Mouse (Mus musculus): ENCODE measurements around the gene Zfp831. TPM values are rescaled to one million over a fixed set of nuclear protein-coding genes. Genes with fewer than 3 reads are reported as not detected.

Gene Zfp831
- polyA plus RNA-seq, 1 experiment = 0.34 TPM

- no peak overlapping the region for H3K4me3 ChIP-seq (ENCODE audit: insufficient read depth, low read depth, low read length)
- no peaks in the 10 kb centered on the region for H3K4me1 ChIP-seq (ENCODE audit: control insufficient read depth, insufficient read depth, low read length)
- no peak overlapping the region for H3K27ac ChIP-seq (ENCODE audit: insufficient read depth, low read depth, low read length)
- H3K36me3 ChIP-seq (ENCODE audit: control insufficient read depth, insufficient read depth, low read length) = no peaks in the 10 kb centered on the region
- DNase-seq = no peak
- no peak for TF ChIP-seq POLR2A (IDR thresholded peaks at IDR 0.05; ENCODE audit: low read depth, low read length)
- no peak for TF ChIP-seq CTCF (conservative IDR thresholded peaks at IDR 0.05; ENCODE audit: insufficient read depth, insufficient read length, low read depth, low read length)
- WGBS = 85% methylated on average over 8 of the region's 8 CpGs
- no peaks in the 10 kb centered on the region for H3K27me3 ChIP-seq (replicated peaks; ENCODE audit: control insufficient read depth, insufficient read depth, low read length)
Observed at GRCm38 (mm10) chr2:174701351-174701750, 58.0 kb downstream of the Zfp831 start.

GRCm38 (mm10) chr2:174707101-174707500, 63.8 kb downstream of the Zfp831 start:
- H3K4me3 ChIP-seq (ENCODE audit: insufficient read depth, low read depth, low read length) = no peak overlapping the region
- no peak for DNase-seq
- TF ChIP-seq POLR2A (IDR thresholded peaks at IDR 0.05; ENCODE audit: low read depth, low read length) (no peak), CTCF (conservative IDR thresholded peaks at IDR 0.05; ENCODE audit: insufficient read depth, insufficient read length, low read depth, low read length) (no peak)
- H3K27me3 ChIP-seq (replicated peaks; ENCODE audit: control insufficient read depth, insufficient read depth, low read length) = no peaks in the 10 kb centered on the region
- H3K27ac ChIP-seq (ENCODE audit: insufficient read depth, low read depth, low read length) = no peak overlapping the region
- no peaks in the 10 kb centered on the region for H3K36me3 ChIP-seq (ENCODE audit: control insufficient read depth, insufficient read depth, low read length)
- H3K4me1 ChIP-seq (ENCODE audit: control insufficient read depth, insufficient read depth, low read length) = no peaks in the 10 kb centered on the region
- WGBS = 86% methylated on average over 16 of the region's 16 CpGs

- 69% methylated on average over 4 of the region's 4 CpGs for WGBS
- Histone ChIP-seq H3K27ac (ENCODE audit: insufficient read depth, low read depth, low read length) (no peak overlapping the region), H3K4me3 (ENCODE audit: insufficient read depth, low read depth, low read length) (no peak overlapping the region), H3K27me3 (replicated peaks; ENCODE audit: control insufficient read depth, insufficient read depth, low read length) (no peaks in the 10 kb centered on the region), H3K4me1 (ENCODE audit: control insufficient read depth, insufficient read depth, low read length) (no peaks in the 10 kb centered on the region), H3K36me3 (ENCODE audit: control insufficient read depth, insufficient read depth, low read length) (no peaks in the 10 kb centered on the region)
- TF ChIP-seq POLR2A (IDR thresholded peaks at IDR 0.05; ENCODE audit: low read depth, low read length) (no peak), CTCF (conservative IDR thresholded peaks at IDR 0.05; ENCODE audit: insufficient read depth, insufficient read length, low read depth, low read length) (no peak)
- no peak for DNase-seq
Observed at GRCm38 (mm10) chr2:174708587-174708986, 65.3 kb downstream of the Zfp831 start.

- DNase-seq = no peak
- Histone ChIP-seq H3K4me3 (ENCODE audit: insufficient read depth, low read depth, low read length) (no peak overlapping the region), H3K36me3 (ENCODE audit: control insufficient read depth, insufficient read depth, low read length) (no peaks in the 10 kb centered on the region), H3K4me1 (ENCODE audit: control insufficient read depth, insufficient read depth, low read length) (no peaks in the 10 kb centered on the region), H3K27ac (ENCODE audit: insufficient read depth, low read depth, low read length) (no peak overlapping the region), H3K27me3 (replicated peaks; ENCODE audit: control insufficient read depth, insufficient read depth, low read length) (no peaks in the 10 kb centered on the region)
- WGBS = 49% methylated on average over 3 of the region's 3 CpGs
- TF ChIP-seq CTCF (conservative IDR thresholded peaks at IDR 0.05; ENCODE audit: insufficient read depth, insufficient read length, low read depth, low read length) = no peak
- TF ChIP-seq POLR2A (IDR thresholded peaks at IDR 0.05; ENCODE audit: low read depth, low read length) = no peak
Observed at GRCm38 (mm10) chr2:174710185-174710584, 66.9 kb downstream of the Zfp831 start.

GRCm38 (mm10) chr2:174712043-174712442, 68.7 kb downstream of the Zfp831 start:
- H3K27ac ChIP-seq (ENCODE audit: insufficient read depth, low read depth, low read length) = no peak overlapping the region
- no peak for TF ChIP-seq POLR2A (IDR thresholded peaks at IDR 0.05; ENCODE audit: low read depth, low read length)
- H3K36me3 ChIP-seq (ENCODE audit: control insufficient read depth, insufficient read depth, low read length) = no peaks in the 10 kb centered on the region
- H3K27me3 ChIP-seq (replicated peaks; ENCODE audit: control insufficient read depth, insufficient read depth, low read length) = no peaks in the 10 kb centered on the region
- H3K4me3 ChIP-seq (ENCODE audit: insufficient read depth, low read depth, low read length) = no peak overlapping the region
- DNase-seq = no peak
- H3K4me1 ChIP-seq (ENCODE audit: control insufficient read depth, insufficient read depth, low read length) = no peaks in the 10 kb centered on the region
- 97% methylated on average over 1 of the region's 1 CpGs for WGBS

GRCm38 (mm10) chr2:174715938-174716337, 72.6 kb downstream of the Zfp831 start:
- TF ChIP-seq CTCF (conservative IDR thresholded peaks at IDR 0.05; ENCODE audit: insufficient read depth, insufficient read length, low read depth, low read length) = no peak
- TF ChIP-seq POLR2A (IDR thresholded peaks at IDR 0.05; ENCODE audit: low read depth, low read length) = no peak
- no peak for DNase-seq
- Histone ChIP-seq H3K4me1 (ENCODE audit: control insufficient read depth, insufficient read depth, low read length) (no peaks in the 10 kb centered on the region), H3K4me3 (ENCODE audit: insufficient read depth, low read depth, low read length) (no peak overlapping the region), H3K27ac (ENCODE audit: insufficient read depth, low read depth, low read length) (no peak overlapping the region), H3K36me3 (ENCODE audit: control insufficient read depth, insufficient read depth, low read length) (no peaks in the 10 kb centered on the region), H3K27me3 (replicated peaks; ENCODE audit: control insufficient read depth, insufficient read depth, low read length) (no peaks in the 10 kb centered on the region)

GRCm38 (mm10) chr2:174717857-174718256, 74.5 kb downstream of the Zfp831 start:
- Histone ChIP-seq H3K27ac (ENCODE audit: insufficient read depth, low read depth, low read length) (no peak overlapping the region), H3K27me3 (replicated peaks; ENCODE audit: control insufficient read depth, insufficient read depth, low read length) (no peaks in the 10 kb centered on the region), H3K36me3 (ENCODE audit: control insufficient read depth, insufficient read depth, low read length) (no peaks in the 10 kb centered on the region), H3K4me3 (ENCODE audit: insufficient read depth, low read depth, low read length) (no peak overlapping the region), H3K4me1 (ENCODE audit: control insufficient read depth, insufficient read depth, low read length) (no peaks in the 10 kb centered on the region)
- 87% methylated on average over 4 of the region's 4 CpGs for WGBS
- DNase-seq = no peak
- TF ChIP-seq CTCF (conservative IDR thresholded peaks at IDR 0.05; ENCODE audit: insufficient read depth, insufficient read length, low read depth, low read length) (no peak), POLR2A (IDR thresholded peaks at IDR 0.05; ENCODE audit: low read depth, low read length) (no peak)

All from kidney, adult 2 months (tissue).